Mouse (Mus musculus): ENCODE measurements around the gene Apbb1ip.

- TF ChIP-seq CTCF (IDR thresholded peaks at IDR 0.05; ENCODE audit: control insufficient read depth, insufficient read depth, insufficient read length): no peak
- no peak for TF ChIP-seq USF1 (IDR thresholded peaks at IDR 0.05; ENCODE audit: low read depth)
- TF ChIP-seq MAX (IDR thresholded peaks at IDR 0.05): no peak
- TF ChIP-seq MYOG (IDR thresholded peaks at IDR 0.05; ENCODE audit: control insufficient read depth, extremely low read depth, insufficient read length): no peak
- no peak for TF ChIP-seq FOSL1 (IDR thresholded peaks at IDR 0.05; ENCODE audit: insufficient read depth, low read length, poor library complexity, severe bottlenecking)
- TF ChIP-seq CEBPB (IDR thresholded peaks at IDR 0.05; ENCODE audit: low read depth): no peak
Observed at GRCm38 (mm10) chr2:22761103-22761521, 12.8 kb upstream of the Apbb1ip start.
